Mouse (Mus musculus) liver, adult 2 months (tissue): ENCODE data around the gene Vps11.

Experiments
- CTCF ChIP-seq: fragments of 200-500 bp; IDR thresholded peaks from 2 replicates; pipeline ENCODE4 v1.5.1; 2011; ENCODE audit warnings: low read depth, low read length, control low read depth
- POLR2A ChIP-seq: fragments of 200-500 bp; IDR thresholded peaks from 2 replicates; pipeline ENCODE4 v1.6.1; 2011; ENCODE audit warnings: low read length, control low read depth; ENCODE audit not compliant: insufficient read depth; ENCODE audit errors: extremely low read depth

- TF ChIP-seq POLR2A (no peak), CTCF (no peak)
These were observed 24.5 kb downstream of the Vps11 start for GRCm38 (mm10) chr9:44336964-44337363.
